1 mouse cellular context compared by ENCODE assay signal in the genomic region with DNA sequence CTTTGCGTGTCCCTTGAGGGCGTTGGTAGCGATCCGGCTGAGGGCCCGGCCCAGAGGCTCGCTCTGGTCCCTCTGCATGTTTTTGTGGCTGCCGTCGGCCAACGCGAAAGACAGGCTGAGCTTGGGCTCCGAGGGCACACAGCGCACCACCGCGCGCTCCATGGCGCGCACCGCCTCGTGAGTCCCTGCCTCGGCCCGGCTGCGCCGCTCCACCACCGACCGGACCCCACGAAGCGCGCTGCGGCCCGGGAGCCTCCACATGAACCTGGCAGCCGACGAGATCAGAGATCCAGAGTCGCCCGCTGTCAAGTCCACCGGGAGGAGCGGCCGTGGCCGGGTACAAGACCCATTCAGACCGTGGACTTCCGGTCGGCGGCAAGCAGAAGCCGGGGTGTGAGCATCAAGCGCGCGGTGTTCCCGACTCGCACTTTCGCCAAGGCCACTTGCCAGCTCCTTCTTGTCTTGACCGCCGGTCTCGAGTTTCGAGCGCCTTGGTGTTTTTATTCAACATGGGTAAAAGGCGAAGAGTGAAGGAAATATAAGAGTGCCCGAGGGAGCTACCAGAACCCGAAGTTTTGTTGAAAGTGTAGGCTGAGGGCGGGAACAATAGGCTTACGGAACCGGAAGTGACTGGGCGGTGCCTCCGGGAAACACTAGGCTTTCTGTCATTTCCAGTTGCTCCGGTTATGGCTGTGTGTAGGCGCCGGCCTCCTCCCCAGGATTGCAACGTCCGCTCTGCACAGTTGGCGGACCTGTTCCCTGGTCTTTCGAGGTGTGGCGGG.
TF ChIP-seq lines count a peak whose summit lies in the region.

A gene (minus strand): TSS at position 592 of the 782 bp plus-strand sequence.

TF ChIP-seq in CH12.LX, 34 proteins besides CTCF, POLR2A, EP300 and RAD21 (continued from another document):
- TF ChIP-seq KAT2A (IDR thresholded peaks at IDR 0.05; ENCODE audit: insufficient replicate concordance, low read length), result peak; percentile 84; the same call in 1 of the 2 replicates
- no peak for TF ChIP-seq ZKSCAN1 (IDR thresholded peaks at IDR 0.05; ENCODE audit: borderline replicate concordance, low read depth, low read length)
- peak; percentile 71 for TF ChIP-seq BHLHE40 (IDR thresholded peaks at IDR 0.05; ENCODE audit: low read depth, low read length)
- no peak for TF ChIP-seq USF2 (conservative IDR thresholded peaks at IDR 0.05; ENCODE audit: low read depth, low read length)
- no peak for TF ChIP-seq ZNF384 (IDR thresholded peaks at IDR 0.05; ENCODE audit: low read depth, low read length)
- TF ChIP-seq CHD1 (IDR thresholded peaks at IDR 0.05; ENCODE audit: low read depth, low read length), result no peak
- TF ChIP-seq GABPA (IDR thresholded peaks at IDR 0.05; ENCODE audit: insufficient replicate concordance, low read depth, low read length), result peak; percentile 5; the same call in 1 of the 2 replicates
- peak; percentile 29; the same call in 1 of the 2 replicates for TF ChIP-seq NRF1 (IDR thresholded peaks at IDR 0.05; ENCODE audit: low read depth, low read length)
- peak; percentile 56 for TF ChIP-seq ZMIZ1 (IDR thresholded peaks at IDR 0.05; ENCODE audit: low read depth, low read length)
- no peak for TF ChIP-seq JUN (IDR thresholded peaks at IDR 0.05; ENCODE audit: insufficient read depth, low read depth, low read length)
- TF ChIP-seq SIN3A (IDR thresholded peaks at IDR 0.05; ENCODE audit: low read length), result peak; percentile 92
- 0 out of 2 replicates have a peak, but pooled peaks have one; percentile 50 for TF ChIP-seq MAZ (IDR thresholded peaks at IDR 0.05; ENCODE audit: low read depth, low read length)
- peak; percentile 40; the same call in 1 of the 2 replicates for TF ChIP-seq JUND (conservative IDR thresholded peaks at IDR 0.05; ENCODE audit: low read depth, low read length)
- no peak for TF ChIP-seq POLR2AphosphoS2 (IDR thresholded peaks at IDR 0.05; ENCODE audit: low read depth, low read length)
- TF ChIP-seq IRF4 (IDR thresholded peaks at IDR 0.05; ENCODE audit: low read depth, low read length), result peak; percentile 61; the same call in 1 of the 2 replicates
- TF ChIP-seq RCOR1 (conservative IDR thresholded peaks at IDR 0.05; ENCODE audit: low read depth, low read length), result no peak
- TF ChIP-seq CHD2 (IDR thresholded peaks at IDR 0.05; ENCODE audit: low read length), result peak; percentile 69
- no peak for TF ChIP-seq PAX5 (IDR thresholded peaks at IDR 0.05; ENCODE audit: low read length)
- peak; percentile 87 for TF ChIP-seq HCFC1 (IDR thresholded peaks at IDR 0.05; ENCODE audit: low read depth, low read length)
- TF ChIP-seq UBTF (IDR thresholded peaks at IDR 0.05; ENCODE audit: low read depth, low read length), result no peak
- TF ChIP-seq ZC3H11A (IDR thresholded peaks at IDR 0.05; ENCODE audit: low read depth, low read length), result peak; percentile 100
- TF ChIP-seq MAFK (IDR thresholded peaks at IDR 0.05; ENCODE audit: insufficient replicate concordance, low read length), result 0 out of 2 replicates have a peak, but pooled peaks have one; percentile 22
